Mouse (Mus musculus) intestine, postnatal 0 days (tissue): Measurements from ENCODE around the gene Gm20547. TPM values are rescaled to one million over a fixed set of nuclear protein-coding genes. Genes with fewer than 3 reads are reported as not detected.

ENCODE experiments used
- ATAC-seq: fragments of 200-750 bp; cut with Nextera tagmentation; 2 replicates; pipeline ENCODE4 v1.8.0; 2017; ENCODE audit warnings: mild to moderate bottlenecking, moderate TSS enrichment, moderate library complexity
- H3K27ac ChIP-seq: fragments of 300-500 bp; sonication (generic); 2 replicates; pipeline ENCODE4 v1.5.1; 2014; ENCODE audit warnings: mild to moderate bottlenecking, low read depth, low read length, moderate library complexity
- H3K27me3 ChIP-seq: fragments of 300-500 bp; sonication (generic); replicated peaks from 2 replicates; pipeline ENCODE4 v1.6.1; 2014; ENCODE audit warnings: low read length, mixed read lengths; ENCODE audit not compliant: control insufficient read depth, insufficient read depth
- H3K36me3 ChIP-seq: fragments of 300-500 bp; sonication (generic); 2 replicates; pipeline ENCODE4 v1.6.1; 2014; ENCODE audit warnings: mild to moderate bottlenecking, moderate library complexity; ENCODE audit not compliant: control insufficient read depth, insufficient read depth
- H3K4me1 ChIP-seq: fragments of 300-500 bp; sonication (generic); replicated peaks from 2 replicates; pipeline ENCODE4 v1.6.1; 2014; ENCODE audit warnings: antibody characterized with exemption, low read length, mixed read lengths; ENCODE audit not compliant: control insufficient read depth, insufficient read depth
- H3K4me2 ChIP-seq: fragments of 300-500 bp; sonication (generic); replicated peaks from 2 replicates; pipeline ENCODE4 v1.6.1; 2014; ENCODE audit warnings: low read depth, mild to moderate bottlenecking, moderate library complexity
- H3K4me3 ChIP-seq: fragments of 300-500 bp; sonication (generic); 2 replicates; pipeline ENCODE4 v1.5.1; 2014; ENCODE audit warnings: low read depth, low read length
- H3K9ac ChIP-seq: fragments of 300-500 bp; sonication (generic); 2 replicates; pipeline ENCODE4 v1.6.1; 2014; ENCODE audit warnings: mild to moderate bottlenecking, low read depth, low read length
- H3K9me3 ChIP-seq: fragments of 300-500 bp; sonication (generic); 2 replicates; pipeline ENCODE4 v1.6.1; 2016; ENCODE audit warnings: mixed run types; ENCODE audit not compliant: control insufficient read depth
- CTCF ChIP-seq: sonication (generic); IDR thresholded peaks from 2 replicates; pipeline ENCODE4 v1.5.1; 2016; ENCODE audit warnings: low read depth, mild to moderate bottlenecking, control low read depth, antibody characterized with exemption, moderate library complexity
- WGBS: fragments of 180-500 bp; shearing (Covaris S2); extraction: QIAGEN DNeasy Blood & Tissue Kit; methylation state at CpG from one replicate; pipeline ENCODE4 v1.1.7; 2014; 5-methylcytosine and 5-hydroxymethylcytosine counted together
- polyA plus RNA-seq: library from polyadenylated mRNA; unstranded; fragments of >200 nt; fragmentation: Nextera tagmentation; extraction: Ambion mirVana; gene quantifications from 2 replicates; pipeline ENCODE4 v1.2.1, GENCODE M21; 2015

Gm20547 gene
- polyA plus RNA-seq, 1 experiment from 2014 or later: not detected

GRCm38 (mm10) chr17:34883332-34883731 lies 1.5 kb upstream of the Gm20547 start:
- no peak overlapping the region for H3K4me2 ChIP-seq
- no peak overlapping the region for H3K9ac ChIP-seq
- no peak overlapping the region for H3K27ac ChIP-seq
- no peaks in the 10 kb centered on the region; the same call in 1 of the 2 replicates for H3K4me1 ChIP-seq
- H3K9me3 ChIP-seq: no peaks in the 10 kb centered on the region
- WGBS: 56% methylated on average over 3 of the region's 3 CpGs
- peak; percentile 62 for TF ChIP-seq CTCF
- no peak for ATAC-seq
- no peaks in the 10 kb centered on the region for H3K27me3 ChIP-seq
- no peak overlapping the region for H3K4me3 ChIP-seq
- H3K36me3 ChIP-seq: no peaks in the 10 kb centered on the region

- no peaks in the 10 kb centered on the region for H3K36me3 ChIP-seq
- TF ChIP-seq CTCF: no peak
- peak overlapping the region; percentile 37; the same call in 1 of the 2 replicates for H3K9ac ChIP-seq
- peak overlapping the region; percentile 60 for H3K4me2 ChIP-seq
- H3K27me3 ChIP-seq: no peaks in the 10 kb centered on the region
- H3K9me3 ChIP-seq: no peaks in the 10 kb centered on the region
- no peak for ATAC-seq
- H3K4me3 ChIP-seq: no peak overlapping the region; the same call in 1 of the 2 replicates
- H3K27ac ChIP-seq: peak overlapping the region; percentile 54; the same call in 1 of the 2 replicates
- H3K4me1 ChIP-seq: no peaks in the 10 kb centered on the region; the same call in 1 of the 2 replicates
Measured at GRCm38 (mm10) chr17:34881166-34881565, 676 bp downstream of the Gm20547 start.

GRCm38 (mm10) chr17:34879336-34879879 lies 2.4 kb downstream of the Gm20547 start, which contains the start of gene Zbtb12:
Gene Zbtb12 (plus strand): TSS chr17:34879483.
- Histone ChIP-seq H3K27me3 (no peaks in the 10 kb centered on the region), H3K4me1 (no peaks in the 10 kb centered on the region; the same call in 1 of the 2 replicates), H3K9me3 (no peaks in the 10 kb centered on the region), H3K36me3 (no peaks in the 10 kb centered on the region), H3K4me3 (no peak within 1 kb of the TSS), H3K4me2 (peak within 1 kb of the TSS; percentile 43), H3K27ac (no peak within 1 kb of the TSS), H3K9ac (no peak within 1 kb of the TSS)
- no peak for TF ChIP-seq CTCF
- no peak for ATAC-seq
- WGBS: 51% methylated on average over 11 of the region's 11 CpGs

GRCm38 (mm10) chr17:34874321-34874720 lies 7.5 kb downstream of the Gm20547 start:
- Histone ChIP-seq H3K9ac (no peak overlapping the region), H3K27me3 (no peaks in the 10 kb centered on the region), H3K9me3 (no peaks in the 10 kb centered on the region), H3K4me3 (no peak overlapping the region), H3K36me3 (no peaks in the 10 kb centered on the region), H3K4me2 (no peak overlapping the region), H3K4me1 (no peaks in the 10 kb centered on the region), H3K27ac (no peak overlapping the region)
- no peak for ATAC-seq
- WGBS: 83% methylated on average over 6 of the region's 6 CpGs
- TF ChIP-seq CTCF: no peak

- ATAC-seq: no peak
- no peak overlapping the region for H3K4me2 ChIP-seq
- H3K9me3 ChIP-seq: no peaks in the 10 kb centered on the region
- no peak overlapping the region for H3K4me3 ChIP-seq
- no peaks in the 10 kb centered on the region for H3K36me3 ChIP-seq
- no peaks in the 10 kb centered on the region for H3K4me1 ChIP-seq
- WGBS: 32% methylated on average over 7 of the region's 7 CpGs
- no peak overlapping the region for H3K27ac ChIP-seq
- no peak for TF ChIP-seq CTCF
- no peak overlapping the region for H3K9ac ChIP-seq
- H3K27me3 ChIP-seq: no peaks in the 10 kb centered on the region
Measured at GRCm38 (mm10) chr17:34865981-34866380, 15.9 kb downstream of the Gm20547 start.

- Histone ChIP-seq H3K9me3 (no peaks in the 10 kb centered on the region), H3K27me3 (no peaks in the 10 kb centered on the region), H3K4me1 (no peaks in the 10 kb centered on the region; the same call in 1 of the 2 replicates), H3K4me2 (peak within 1 kb of the TSS; percentile 65), H3K9ac (peak within 1 kb of the TSS; percentile 38; the same call in 1 of the 2 replicates), H3K4me3 (peak within 1 kb of the TSS; percentile 26), H3K27ac (peak within 1 kb of the TSS; percentile 91), H3K36me3 (peaks cover 24% of the 10 kb centered on the region)
- ATAC-seq: peak; percentile 87
- no peak for TF ChIP-seq CTCF
- 22% methylated on average over 8 of the region's 8 CpGs for WGBS
Measured at GRCm38 (mm10) chr17:34862416-34863081, 19.3 kb downstream of the Gm20547 start, which contains the start of gene Cfb. Gene Cfb (minus strand): TSS chr17:34862518.
